Mouse (Mus musculus) large intestine, adult 2 months (tissue): ENCODE measurements around the gene Dab2ip. TPM values are rescaled to one million over a fixed set of nuclear protein-coding genes. Genes with fewer than 3 reads are reported as not detected.

Experiments
- DNase-seq: peaks from one replicate; pipeline ENCODE4 v3.0.0-alpha.2; 2012; ENCODE audit warnings: low read depth, low spot score
- WGBS: fragments of 180-500 bp; shearing (Covaris S2); methylation state at CpG from one replicate; pipeline ENCODE4 v1.1.7; 2018; 5-methylcytosine and 5-hydroxymethylcytosine counted together
- polyA plus RNA-seq: library from polyadenylated mRNA; depleted of rRNA; stranded (reverse); fragments of >200 nt; gene quantifications from 2 replicates; pipeline ENCODE4 v1.2.3, GENCODE M21; 2012

Dab2ip gene
- polyA plus RNA-seq, 1 experiment, result 60.5 TPM

- DNase-seq, result no peak
- WGBS, result 77% methylated on average over 9 of the region's 9 CpGs
Observed at GRCm38 (mm10) chr2:35592725-35593392, 34.8 kb downstream of the Dab2ip start.

- no peak for DNase-seq
- 91% methylated on average over 7 of the region's 7 CpGs for WGBS
Observed at GRCm38 (mm10) chr2:35593889-35594288, 35.8 kb downstream of the Dab2ip start.

GRCm38 (mm10) chr2:35595102-35595501 lies 37.0 kb downstream of the Dab2ip start:
- 63% methylated on average over 1 of the region's 1 CpGs for WGBS
- no peak for DNase-seq

GRCm38 (mm10) chr2:35595718-35596117 lies 37.7 kb downstream of the Dab2ip start:
- WGBS, result 60% methylated on average over 5 of the region's 5 CpGs
- no peak for DNase-seq

- 72% methylated on average over 4 of the region's 4 CpGs for WGBS
- no peak for DNase-seq
Observed at GRCm38 (mm10) chr2:35596796-35597195, 38.7 kb downstream of the Dab2ip start.

- no peak for DNase-seq
- 55% methylated on average over 3 of the region's 3 CpGs for WGBS
Observed at GRCm38 (mm10) chr2:35598819-35599218, 40.8 kb downstream of the Dab2ip start.

- WGBS, result 91% methylated on average over 3 of the region's 3 CpGs
- no peak for DNase-seq
Observed at GRCm38 (mm10) chr2:35601665-35602064, 43.6 kb downstream of the Dab2ip start.

GRCm38 (mm10) chr2:35607476-35607875 lies 49.4 kb downstream of the Dab2ip start:
- no peak for DNase-seq
- WGBS, result 52% methylated on average over 8 of the region's 8 CpGs

GRCm38 (mm10) chr2:35608856-35609255 lies 50.8 kb downstream of the Dab2ip start:
- DNase-seq, result no peak
- 78% methylated on average over 7 of the region's 7 CpGs for WGBS

- 23% methylated on average over 9 of the region's 9 CpGs for WGBS
- DNase-seq, result no peak
Observed at GRCm38 (mm10) chr2:35609317-35609716, 51.3 kb downstream of the Dab2ip start.

GRCm38 (mm10) chr2:35610168-35610951 lies 52.3 kb downstream of the Dab2ip start:
- 11% methylated on average over 11 of the region's 11 CpGs for WGBS
- DNase-seq, result no peak

GRCm38 (mm10) chr2:35610976-35611375 lies 52.9 kb downstream of the Dab2ip start:
- 94% methylated on average over 7 of the region's 7 CpGs for WGBS
- no peak for DNase-seq

GRCm38 (mm10) chr2:35611645-35612044 lies 53.6 kb downstream of the Dab2ip start:
- no peak for DNase-seq
- WGBS, result 88% methylated on average over 4 of the region's 4 CpGs

- no peak for DNase-seq
- WGBS, result 83% methylated on average over 7 of the region's 7 CpGs
Observed at GRCm38 (mm10) chr2:35612297-35612696, 54.2 kb downstream of the Dab2ip start.

- WGBS, result 36% methylated on average over 3 of the region's 3 CpGs
- DNase-seq, result no peak
Observed at GRCm38 (mm10) chr2:35613946-35614353, 55.9 kb downstream of the Dab2ip start.

- no peak for DNase-seq
- 56% methylated on average over 3 of the region's 3 CpGs for WGBS
Observed at GRCm38 (mm10) chr2:35614411-35614810, 56.3 kb downstream of the Dab2ip start.

- no peak for DNase-seq
- 57% methylated on average over 4 of the region's 4 CpGs for WGBS
Observed at GRCm38 (mm10) chr2:35615366-35615765, 57.3 kb downstream of the Dab2ip start.

GRCm38 (mm10) chr2:35615977-35616376 lies 57.9 kb downstream of the Dab2ip start:
- WGBS, result 80% methylated on average over 2 of the region's 2 CpGs
- no peak for DNase-seq

- DNase-seq, result peak; percentile 66
- WGBS, result 19% methylated on average over 6 of the region's 6 CpGs
Observed at GRCm38 (mm10) chr2:35616891-35617658, 59.0 kb downstream of the Dab2ip start.

GRCm38 (mm10) chr2:35618981-35619380 lies 60.9 kb downstream of the Dab2ip start:
- WGBS, result 86% methylated on average over 7 of the region's 7 CpGs
- DNase-seq, result no peak
